Mouse (Mus musculus) T-cell, adult 2 months (primary cell): Measurements from ENCODE around the gene Kcng1.

Source experiments
- DNase-seq: peaks from one replicate; pipeline ENCODE4 v3.0.0; 2022; ENCODE audit warnings: low spot score

Kcng1 gene

DNA sequence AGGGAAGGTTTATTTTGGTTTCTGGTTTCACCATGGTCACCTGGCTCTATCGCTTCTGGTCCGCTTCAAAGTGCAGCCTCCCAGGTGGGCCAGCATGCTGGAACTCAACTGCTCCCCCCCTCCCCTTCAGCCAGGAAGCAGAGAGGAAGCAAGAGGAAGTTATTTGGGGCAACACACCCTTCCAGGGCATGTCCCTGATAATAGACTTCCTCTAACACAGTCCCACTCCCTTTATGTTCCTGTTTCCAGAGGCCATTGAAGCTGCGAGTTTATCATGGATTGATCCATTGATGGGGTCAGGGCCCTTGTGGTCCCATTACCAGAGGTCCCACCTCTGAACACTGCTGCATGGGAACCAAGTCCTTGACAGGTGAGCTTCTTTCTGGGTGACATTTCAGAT, 21.4 kb downstream of the Kcng1 start:
- DNase-seq = no peak

DNA sequence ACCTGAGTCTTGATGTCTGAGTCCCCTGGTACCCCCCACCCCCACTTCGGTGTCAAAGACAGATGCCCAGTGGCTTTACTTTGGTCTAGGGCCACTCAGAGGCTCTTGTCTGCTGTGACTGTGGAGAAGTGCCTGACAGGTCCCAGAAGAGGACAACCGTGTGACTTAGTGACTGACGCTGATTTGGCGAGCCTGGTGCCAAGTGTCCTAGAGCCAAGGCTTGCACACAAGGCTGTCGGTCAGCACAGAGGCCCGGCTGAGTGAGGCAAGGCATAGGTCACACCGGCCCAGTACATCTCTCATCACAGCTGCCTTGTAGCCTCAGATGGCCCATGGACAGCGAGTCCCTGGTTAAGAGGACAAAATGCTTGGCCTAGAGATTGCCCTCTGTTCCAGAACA, 22.5 kb downstream of the Kcng1 start:
- no peak for DNase-seq

DNA sequence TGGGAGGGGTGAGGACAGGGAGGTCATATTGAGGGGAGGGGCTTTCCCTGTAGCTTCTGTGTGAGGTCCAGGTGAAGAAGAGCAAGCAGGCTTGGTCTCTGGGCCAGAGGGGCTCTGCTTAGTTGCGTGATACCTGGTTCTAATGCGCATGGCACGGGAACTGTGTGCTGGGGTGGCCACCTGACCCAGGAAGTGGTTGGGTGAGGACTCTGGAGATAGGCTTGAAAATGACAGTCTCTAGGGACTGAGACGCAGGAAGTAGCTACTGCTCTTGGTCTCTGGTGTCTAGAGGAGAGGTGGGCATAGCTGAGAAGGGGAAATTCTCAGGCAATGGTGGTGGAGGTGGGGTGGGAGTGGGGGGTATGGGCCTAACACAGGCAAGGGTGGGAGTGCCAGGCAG, 24.3 kb downstream of the Kcng1 start:
- no peak for DNase-seq

DNA sequence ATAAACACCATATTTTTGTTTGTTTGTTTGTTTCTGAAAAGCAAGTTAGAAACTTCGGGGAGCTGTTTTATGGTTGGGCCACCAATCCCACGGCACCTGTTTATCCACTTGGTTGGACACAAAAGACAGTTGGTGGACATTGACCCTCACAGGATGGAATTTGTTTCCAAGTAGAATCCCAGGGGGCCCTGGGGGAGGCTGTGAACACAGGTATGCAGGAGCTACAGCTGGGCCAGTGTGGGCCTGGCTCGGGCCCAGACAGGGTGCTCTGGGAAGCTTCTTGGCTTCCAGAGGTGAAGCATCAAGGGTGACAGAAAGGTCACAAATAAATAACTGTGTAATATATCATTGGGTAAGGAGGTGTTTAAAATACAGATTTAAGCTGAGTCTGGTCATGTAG, 25.0 kb downstream of the Kcng1 start:
- DNase-seq = no peak

DNA sequence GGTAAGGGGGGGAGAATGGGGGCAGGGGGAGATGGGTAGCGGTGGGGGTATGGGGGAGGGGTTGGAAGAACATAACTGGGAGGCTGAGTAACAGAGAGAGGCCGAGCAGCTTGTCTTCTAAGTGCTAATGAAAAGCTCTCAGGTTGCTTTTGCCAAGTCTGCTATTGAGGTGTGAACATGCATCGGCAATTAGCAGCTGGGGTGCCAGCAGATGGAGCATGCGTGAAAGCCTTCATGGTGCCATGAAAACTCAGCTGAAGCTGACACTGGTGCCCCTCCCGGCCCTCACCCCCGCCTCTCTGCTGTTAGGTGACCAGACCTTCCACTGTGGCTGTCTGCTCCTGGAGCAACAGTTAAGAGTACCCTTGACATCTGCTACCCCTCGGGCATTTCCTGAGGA, 27.7 kb downstream of the Kcng1 start:
- no peak for DNase-seq

DNA sequence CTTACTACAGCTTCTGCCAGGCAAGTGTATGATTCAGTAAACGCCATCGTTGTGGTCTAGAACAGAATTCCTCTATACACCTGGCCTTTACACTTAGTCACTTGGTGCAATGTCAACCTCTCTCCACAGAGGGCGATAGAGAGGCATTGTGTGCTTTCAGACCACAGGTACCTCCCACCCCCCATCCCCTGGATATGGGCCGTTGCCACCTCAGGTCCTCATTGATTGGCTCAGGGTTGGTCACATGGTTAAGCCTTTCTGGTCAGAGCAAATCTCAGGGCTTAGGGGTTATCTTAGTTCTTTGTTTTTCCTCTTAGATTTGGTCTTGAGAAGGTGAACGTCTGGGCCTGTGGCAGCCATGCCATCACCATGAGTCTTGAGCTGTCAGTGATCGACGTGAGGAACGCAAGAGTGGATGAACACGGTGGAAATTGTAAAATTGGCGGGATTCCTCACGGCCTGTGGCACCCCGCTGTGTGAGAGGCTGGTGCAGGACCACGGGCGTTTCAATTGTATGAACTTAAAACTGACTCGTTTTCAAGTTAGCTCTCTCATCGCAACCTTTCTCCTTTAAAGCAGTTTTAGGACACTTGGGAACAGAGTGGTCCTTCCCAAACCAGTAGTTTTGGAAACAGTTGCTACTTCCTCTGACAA, 28.8 kb downstream of the Kcng1 start:
- DNase-seq = peak; percentile 33

DNA sequence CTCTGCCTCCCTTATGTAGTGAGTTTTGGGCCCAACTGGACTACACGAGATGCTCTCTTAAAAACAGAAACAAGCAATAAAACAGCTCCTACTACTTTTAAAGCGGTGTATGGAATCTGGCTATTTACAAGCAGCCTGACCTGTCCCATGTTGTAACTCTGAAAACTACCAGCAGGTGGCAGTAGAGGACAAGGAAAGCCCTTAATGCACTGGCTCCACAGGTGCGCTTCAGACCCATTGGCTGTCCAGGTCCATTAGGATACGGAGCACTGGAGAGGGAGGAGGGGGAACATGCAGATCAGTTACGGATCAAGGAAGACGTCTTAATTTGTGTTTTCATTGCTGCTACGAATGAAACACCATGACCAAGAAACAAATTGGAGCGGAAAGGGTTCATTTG, 31.3 kb downstream of the Kcng1 start:
- DNase-seq = peak; percentile 74

DNA sequence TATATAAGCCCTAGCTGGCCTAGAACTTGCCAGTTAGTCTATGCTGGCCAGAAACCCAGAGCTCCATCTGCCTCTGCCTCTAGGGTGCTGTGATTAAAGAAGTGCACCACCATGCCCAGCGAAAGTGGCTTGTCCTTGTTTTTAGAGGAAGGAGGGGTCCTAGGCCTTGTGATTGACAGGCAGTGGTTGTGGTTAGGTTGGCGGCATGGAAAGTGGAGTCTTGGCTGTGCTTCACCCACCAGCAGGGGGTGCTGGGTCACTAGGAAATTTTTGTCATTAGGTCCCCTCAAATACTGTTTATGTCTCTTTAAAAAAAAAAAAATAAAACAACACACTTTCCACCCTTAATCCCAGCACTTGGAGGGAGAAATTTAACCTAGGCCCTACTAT, 32.7 kb downstream of the Kcng1 start:
- peak; percentile 28 for DNase-seq

DNA sequence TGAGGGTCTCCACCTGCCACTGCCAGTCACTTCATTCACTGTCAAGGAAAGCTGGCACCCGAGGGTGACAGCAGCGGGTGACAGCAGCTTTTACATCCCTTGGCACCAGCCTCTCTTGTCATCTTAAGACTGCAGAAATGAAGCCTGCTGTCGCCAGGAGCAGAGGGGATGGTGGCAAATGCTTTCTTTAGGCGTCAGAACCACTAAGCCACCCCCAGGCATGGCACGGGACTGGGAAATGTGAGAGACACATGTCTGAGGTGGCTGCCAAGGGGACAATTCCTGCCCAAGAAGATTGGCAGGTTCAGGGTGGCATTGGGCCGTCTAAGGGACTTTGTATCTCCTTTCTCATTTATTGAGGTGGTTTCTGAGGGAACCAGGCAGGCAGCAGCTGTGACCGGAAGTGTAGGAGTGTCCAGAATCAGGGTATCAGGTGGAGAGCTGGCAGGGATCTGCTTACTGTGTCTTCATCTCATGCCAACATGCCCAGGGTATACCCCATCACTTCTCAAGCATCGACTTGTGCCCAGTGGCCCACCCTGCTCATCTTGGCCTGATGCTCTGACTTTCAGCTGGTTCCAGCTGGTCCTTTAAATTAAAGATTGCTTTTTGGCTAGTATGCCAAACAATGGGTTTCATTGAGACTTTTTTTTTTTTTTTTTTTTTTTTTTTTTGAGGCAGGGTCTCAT, 33.2 kb downstream of the Kcng1 start:
- DNase-seq = no peak

DNA sequence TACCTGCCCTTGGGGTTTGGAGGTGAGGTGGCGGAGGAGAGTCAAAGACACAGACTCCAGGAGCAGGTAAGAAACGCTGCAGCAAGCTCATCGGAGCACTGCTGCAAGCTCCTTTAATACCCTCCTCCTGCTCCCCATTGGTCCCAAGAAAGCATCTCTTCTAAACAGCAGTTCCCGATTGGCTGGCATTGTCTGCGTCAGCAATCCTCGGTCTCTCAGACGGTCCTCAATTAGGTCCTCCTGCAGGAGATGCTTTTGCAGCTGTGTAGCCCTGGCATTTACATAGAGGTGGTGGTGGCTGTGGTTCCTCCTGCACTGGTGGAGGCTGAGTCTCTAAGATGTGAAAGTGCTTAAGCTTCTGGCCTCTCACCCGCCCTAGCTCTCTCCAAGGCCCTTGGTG, 36.0 kb downstream of the Kcng1 start:
- DNase-seq = no peak

DNA sequence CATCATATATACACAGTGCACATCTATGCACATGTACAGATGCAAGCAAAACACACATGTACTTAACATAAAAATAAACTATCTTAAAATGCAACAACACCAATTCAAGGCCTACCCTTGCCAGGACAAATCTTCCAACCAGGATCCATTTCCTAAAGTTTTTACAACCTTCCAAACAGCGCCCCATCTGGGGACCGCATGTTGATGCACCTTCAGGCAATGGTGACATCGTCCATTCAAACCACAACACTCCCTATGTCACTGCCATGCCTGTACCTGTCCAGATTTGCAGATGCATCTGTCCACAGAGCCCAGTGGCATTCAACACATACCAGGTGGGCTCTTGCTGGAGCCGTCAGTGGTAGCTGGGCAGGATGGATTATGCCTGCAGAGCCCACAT, 38.3 kb downstream of the Kcng1 start:
- DNase-seq = no peak

DNA sequence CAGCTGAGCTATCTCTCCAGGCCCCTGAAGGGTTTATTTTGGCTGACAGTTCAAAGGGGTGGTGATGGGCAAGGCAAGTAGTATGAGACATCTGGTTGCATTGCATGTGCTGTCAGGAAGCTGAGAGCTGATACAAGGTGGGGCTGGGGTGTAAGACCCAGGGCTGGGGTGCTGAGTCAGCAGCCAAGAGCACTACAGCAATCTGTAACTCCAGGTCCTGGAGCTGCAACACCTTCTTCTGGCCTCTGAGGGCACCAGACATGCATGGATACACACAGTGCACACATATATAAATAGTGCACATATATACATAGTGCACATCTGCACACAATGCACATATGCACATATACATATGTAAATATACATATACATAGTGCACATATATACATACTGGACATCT, 38.7 kb downstream of the Kcng1 start:
- no peak for DNase-seq

DNA sequence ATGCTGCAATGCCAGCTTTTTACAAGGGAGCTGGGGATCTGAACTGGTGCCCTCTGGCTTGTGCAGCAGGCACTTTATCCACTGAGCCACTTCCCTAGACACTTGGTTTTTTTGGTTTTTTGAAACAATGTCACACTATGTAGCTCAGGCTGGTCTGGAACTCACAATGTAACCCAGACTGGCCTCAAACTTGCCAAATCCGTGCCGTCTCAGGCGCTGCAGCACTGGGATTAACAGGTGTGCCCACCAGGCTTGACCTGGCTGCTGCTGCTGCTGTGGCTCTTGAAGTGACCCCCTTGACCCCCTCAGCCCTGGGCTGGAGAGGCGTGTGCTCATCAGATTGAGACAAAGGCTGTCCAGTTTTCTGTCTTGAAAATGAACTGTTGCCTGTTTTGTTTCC, 43.2 kb downstream of the Kcng1 start:
- DNase-seq = no peak

DNA sequence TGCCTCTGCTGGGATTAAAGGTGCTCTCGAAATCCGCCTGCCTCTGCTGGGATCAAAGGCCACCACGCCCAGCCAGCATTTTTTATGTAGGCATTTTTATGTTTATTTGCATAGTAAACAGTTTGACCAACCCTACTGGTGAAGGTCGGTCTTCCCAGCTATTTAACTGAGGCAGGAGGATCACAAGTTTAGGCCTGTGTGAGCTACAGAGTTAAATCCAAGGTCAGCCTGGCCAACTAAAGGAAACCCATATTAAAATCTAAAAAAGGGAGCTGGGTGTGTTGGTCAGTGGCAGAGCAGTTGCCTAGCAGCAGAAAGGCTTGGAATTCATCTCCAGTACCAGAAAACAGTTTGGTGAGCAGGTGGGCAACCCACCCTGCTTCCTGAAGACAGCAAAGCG, 48.2 kb downstream of the Kcng1 start:
- DNase-seq = no peak

DNA sequence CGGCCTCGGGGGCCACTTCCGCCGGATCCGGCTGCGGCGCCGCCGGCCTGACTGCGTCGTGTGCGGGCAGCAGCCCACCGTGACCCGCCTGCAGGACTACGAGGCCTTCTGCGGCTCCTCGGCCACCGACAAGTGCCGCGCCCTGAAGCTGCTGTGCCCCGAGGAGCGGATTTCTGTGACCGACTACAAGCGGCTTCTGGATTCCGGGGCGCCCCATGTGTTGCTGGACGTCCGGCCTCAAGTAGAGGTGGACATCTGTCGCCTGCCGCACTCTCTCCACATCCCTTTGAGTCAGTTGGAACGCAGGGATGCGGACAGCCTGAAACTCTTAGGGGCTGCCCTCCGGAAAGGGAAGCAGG, 50.1 kb downstream of the Kcng1 start:
- no peak for DNase-seq

DNA sequence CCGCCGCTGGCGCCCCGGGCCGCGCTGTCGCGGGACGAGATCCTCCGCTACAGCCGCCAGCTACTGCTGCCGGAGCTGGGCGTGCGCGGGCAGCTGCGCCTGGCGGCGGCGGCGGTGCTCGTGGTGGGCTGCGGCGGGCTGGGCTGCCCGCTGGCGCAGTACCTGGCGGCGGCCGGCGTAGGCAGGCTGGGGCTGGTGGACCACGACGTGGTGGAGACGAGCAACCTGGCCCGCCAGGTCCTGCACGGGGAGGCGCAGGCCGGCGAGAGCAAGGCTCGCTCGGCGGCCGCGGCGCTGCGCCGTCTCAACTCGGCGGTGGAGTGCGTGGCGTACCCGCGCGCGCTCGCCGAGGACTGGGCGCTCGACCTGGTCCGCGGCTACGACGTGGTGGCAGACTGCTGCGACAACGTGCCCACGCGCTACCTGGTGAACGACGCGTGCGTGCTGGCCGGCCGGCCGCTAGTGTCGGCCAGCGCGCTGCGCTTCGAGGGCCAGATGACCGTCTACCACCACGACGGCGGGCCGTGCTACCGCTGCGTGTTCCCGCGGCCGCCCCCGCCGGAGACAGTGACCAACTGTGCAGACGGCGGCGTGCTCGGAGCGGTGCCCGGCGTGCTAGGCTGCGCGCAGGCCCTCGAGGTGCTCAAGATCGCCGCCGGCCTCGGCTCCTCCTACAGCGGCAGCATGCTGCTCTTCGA, 50.6 kb downstream of the Kcng1 start:
- DNase-seq = no peak

DNA sequence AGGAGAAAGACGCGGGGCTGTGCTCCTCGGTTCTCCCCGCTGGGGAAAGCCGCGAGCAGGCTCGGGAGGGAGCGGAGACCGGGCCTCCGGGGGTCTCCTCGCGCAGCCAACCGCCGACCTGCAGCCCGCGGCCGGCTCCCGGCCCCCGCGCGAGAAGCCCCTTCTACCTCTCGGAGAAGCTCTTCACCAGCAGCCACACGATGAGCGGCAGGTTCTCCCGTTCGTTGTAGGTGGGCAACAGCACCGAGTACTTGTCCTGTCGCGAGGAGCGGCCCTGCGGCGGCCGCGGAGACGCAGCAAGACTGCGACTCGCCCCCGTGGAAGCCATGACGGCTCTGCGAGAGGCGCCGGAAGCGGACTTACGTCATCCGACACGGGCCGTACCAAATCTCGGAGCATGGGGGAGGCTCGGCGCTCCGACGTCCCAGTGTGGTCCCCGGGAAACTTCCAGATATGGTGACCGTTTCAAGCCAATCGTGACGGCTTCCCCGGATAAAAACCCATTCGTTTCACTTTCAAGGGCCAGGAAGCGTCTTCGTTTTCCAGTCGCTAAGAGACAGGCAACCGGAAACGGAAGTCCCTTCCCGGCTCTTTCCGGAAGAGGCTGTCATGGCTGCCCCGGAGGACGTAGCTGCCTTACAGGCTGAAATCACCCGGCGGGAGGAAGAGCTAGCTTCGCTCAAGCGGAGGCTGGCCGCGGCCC, 51.4 kb downstream of the Kcng1 start, which contains the start of the genes Gm20716, Dpm1 and Mocs3:
Gene Gm20716 (minus strand): TSS at position 339 of the 703 bp plus-strand sequence.
Gene Dpm1 (minus strand): TSS at position 566 of the 703 bp plus-strand sequence.
Gene Mocs3 (plus strand): TSS at position 597 of the 703 bp plus-strand sequence.
- peak; percentile 88 for DNase-seq

DNA sequence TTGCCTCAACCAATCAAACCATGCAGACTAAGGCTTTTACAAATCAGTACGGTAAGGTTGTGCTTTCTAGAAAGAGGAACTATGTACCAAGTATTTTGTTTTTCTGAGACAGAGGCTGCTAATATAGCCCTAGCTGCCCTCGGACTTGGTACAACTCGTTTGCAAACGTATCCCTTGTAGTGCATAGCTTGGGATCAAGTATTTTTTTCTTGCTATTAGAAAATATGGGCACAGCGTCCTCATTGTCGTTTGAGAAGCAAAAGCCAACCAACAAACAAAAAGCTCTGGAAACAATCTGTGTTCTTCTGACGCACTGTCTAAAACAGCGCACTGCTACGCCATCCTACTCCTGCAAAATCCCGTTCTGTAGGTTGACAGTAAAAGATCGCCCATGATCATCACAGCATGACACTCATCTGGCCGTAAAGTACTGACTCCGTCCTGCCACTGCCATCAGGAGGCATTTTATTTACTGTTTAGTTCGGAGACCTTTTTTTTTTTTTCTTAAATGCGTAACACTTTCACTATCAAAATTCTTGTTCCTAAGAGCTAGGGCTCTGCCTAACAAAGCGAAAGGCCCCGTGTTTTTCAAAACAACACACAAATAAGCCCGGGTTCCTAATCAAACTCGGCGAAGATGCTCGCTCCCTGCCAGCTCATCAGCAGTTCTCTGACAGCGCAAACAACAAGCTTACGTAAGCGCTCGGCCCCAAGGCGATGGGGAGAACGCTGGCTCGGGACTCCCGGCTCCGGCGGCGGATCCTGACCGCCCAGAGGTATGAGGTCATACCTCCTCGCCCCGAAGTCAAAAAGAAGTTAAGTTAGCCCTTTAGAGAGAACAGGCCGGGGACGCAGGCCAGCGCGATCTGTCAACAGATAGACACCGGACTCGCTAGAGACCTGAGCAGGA, 52.2 kb downstream of the Kcng1 start:
- DNase-seq = peak; percentile 65

DNA sequence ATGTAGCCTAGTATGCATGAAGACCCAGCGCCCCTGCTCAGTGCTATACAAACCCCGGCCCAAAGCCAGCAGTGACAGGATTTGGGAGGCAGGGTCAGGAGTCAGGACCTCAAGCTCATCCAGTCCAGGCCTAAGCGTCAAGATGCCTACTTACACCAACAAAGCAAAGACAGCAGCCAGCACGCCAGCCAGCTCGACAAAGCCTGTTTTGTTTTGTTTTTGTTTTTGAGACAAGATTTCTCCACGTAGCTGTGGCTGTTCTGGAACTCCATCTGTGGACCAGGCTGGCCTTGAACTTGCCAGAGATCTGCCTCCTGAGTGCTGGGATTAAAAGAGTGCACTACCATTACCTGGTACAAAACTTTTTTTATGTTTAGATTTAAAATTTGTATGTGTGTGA, 58.2 kb downstream of the Kcng1 start:
- DNase-seq = no peak

DNA sequence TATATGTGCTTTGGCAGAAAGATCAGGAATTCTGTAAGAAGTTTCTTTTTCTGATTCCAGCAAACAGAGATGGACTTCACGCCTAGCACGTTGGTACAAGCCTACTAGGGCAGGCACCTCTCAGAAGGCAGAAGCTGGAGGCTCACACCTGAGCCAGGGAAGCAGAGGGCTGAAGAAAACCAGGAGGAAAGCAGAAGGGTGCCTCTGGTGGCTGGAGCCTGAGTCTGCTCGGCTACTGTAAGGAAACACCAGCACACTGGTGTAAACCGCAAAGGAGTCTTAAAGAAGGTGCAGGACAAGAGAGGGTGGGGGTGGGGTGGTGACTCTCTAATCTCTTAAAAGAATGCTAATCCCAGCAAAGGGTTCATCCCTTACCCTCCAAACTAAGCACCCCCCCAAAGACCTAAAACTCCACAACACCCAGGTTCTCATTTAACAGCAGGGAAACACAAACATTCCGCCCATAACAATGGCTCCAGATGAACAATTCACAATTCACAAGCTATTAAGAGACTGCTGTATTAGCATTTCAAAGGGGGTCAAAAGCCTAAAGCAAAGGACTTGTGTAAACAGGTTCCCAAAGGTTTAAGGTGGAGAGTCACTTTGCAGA, 67.6 kb downstream of the Kcng1 start:
- no peak for DNase-seq
